Mouse (Mus musculus) embryonic stem cell, embryonic (primary cell): ENCODE measurements around the gene Krt27.

ENCODE experiments used
- CTCF ChIA-PET, 4 experiments: fragments of 300-600 bp in 2 of 4; fragments of 350-600 bp in 2 of 4; sonication (Branson Sonifier 250); formaldehyde crosslinking; loops; one replicate each; lab custom pipeline; 2022; ENCODE audit warnings: inconsistent platforms in 2 of 4; lab: Charles Lee
- POLR2A ChIA-PET, 4 experiments: fragments of 300-600 bp in 2 of 4; fragments of 350-600 bp in 2 of 4; sonication (Branson Sonifier 250); formaldehyde crosslinking; loops; one replicate each; lab custom pipeline; 2022; ENCODE audit warnings: antibody characterized with exemption in 4 of 4, inconsistent platforms in 1 of 4; lab: Charles Lee

Krt27 gene

DNA sequence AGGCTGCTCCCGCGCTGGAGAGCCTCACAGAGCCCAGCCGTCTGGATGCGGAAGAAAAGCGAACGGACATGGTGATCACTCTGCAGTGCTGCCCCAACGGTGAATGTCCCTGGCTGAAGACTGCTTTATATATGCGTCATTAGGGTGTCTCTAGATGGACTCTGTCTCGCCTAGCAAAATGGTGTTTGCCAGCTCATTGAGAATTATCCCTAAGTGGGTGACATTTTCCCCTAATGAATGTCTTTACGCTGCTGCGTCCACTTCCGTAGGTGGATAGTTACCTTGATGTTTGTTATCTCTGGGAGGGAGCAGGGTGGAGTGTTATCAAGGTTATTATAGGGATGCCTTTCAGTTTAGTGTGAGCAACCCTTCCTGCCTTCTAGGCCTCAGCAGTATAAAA lies at the start of gene Krt27:
Gene Krt27, minus strand, starts transcription at position 101 of the 400 bp plus-strand sequence.
- ChIA-PET CTCF (no interaction called here), POLR2A (interaction anchor here in 1 of 4 experiments (0.6 to 0.9 kb wide), 2 partner anchors 9 to 144 kb away, joined by 3 read pairs; no protein-coding TSS in a partner anchor)

DNA sequence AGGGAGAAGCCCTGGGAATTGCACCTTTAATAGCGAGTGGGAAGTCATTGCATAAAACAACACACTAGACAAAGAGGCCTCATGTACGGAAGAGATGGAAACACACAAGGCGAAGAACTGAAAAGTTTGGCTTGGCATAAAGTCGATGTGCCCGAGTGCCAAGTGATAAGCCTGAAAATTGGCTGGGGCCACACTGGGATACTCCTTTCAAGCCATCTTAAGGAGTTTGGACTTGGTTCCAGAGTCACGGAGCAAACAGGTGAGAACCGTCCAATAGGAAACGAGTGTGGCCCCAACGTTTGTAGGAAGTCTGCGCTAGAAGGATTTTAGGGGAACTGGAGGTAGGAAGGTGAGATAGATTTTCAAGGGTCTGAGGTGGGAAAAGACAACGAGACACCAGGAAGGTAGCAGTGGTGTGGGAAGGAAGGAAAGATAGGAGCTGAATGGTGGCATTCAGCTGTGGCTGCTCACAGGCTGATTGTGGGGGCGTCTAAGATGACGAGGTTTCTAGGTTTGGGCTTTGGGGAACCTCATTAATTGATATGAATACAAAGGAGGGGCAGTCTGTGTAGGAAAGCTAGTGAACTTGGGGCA lies 49.1 kb upstream of the Krt27 start:
- ChIA-PET POLR2A (no interaction called here), CTCF (no interaction called here)

DNA sequence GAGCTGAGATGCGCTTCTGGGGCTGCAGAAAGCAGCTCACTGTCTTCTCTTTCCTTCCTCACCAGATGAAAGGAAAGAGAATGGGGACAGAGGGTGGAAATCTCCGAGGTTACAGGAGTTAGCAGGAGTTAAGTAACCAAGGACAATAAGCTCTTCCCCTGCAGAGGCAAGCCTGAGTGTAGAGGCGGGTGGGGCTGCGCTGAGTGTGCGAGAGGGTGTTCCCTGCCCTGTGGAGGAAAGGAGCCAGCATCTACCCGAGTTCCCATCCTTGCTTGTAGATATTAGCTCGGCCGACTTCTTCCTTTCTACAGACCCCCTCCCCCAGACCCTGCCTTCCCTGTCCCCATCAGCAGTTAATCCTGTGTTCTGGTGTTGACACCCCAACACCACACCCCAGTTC lies 47.9 kb upstream of the Krt27 start:
- CTCF ChIA-PET = interaction anchor here in 2 of 4 experiments (0.8 to 1.2 kb wide), 2 partner anchors 30 kb away, joined by 3 to 5 read pairs; no protein-coding TSS in a partner anchor
- POLR2A ChIA-PET = interaction anchor here in 2 of 4 experiments (0.5 to 0.8 kb wide), 2 partner anchors 9 to 12 kb away, joined by 3 read pairs; partner anchors contain the start of gene Krt10 (in 1 of the 2)

- CTCF ChIA-PET = interaction anchor here in 2 of 4 experiments (0.8 to 1.2 kb wide), 2 partner anchors 29 kb away, joined by 3 to 5 read pairs; no protein-coding TSS in a partner anchor
- POLR2A ChIA-PET = no interaction called here
These were observed 47.2 kb upstream of the Krt27 start for GRCm38 (mm10) chr11:99398084-99398483.

- POLR2A ChIA-PET = interaction anchor here in 1 of 4 experiments (0.9 kb wide), 1 partner anchor 11 kb away, joined by 4 read pairs; no protein-coding TSS in a partner anchor
- CTCF ChIA-PET = no interaction called here
These were observed 45.8 kb upstream of the Krt27 start for GRCm38 (mm10) chr11:99396661-99397060.

DNA sequence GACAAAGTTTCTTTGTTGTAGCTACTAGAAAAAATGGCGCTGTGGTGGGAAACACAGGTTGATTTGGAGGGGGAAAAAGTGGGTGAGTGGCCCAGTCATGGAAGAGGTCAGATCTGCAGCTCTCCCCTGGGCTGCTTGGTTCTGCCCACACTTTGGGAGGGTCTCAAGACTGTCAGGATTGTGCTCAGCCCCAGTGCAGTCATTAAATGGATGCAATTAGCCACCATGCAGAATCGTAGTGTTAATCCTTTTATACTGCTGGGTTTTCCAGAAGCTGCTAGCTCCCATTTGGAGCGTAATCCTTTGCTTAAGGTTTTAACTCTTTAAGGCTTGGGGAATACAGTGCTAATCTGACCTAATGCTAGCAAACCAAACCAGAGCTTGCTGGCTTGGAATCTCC lies 45.1 kb upstream of the Krt27 start:
- CTCF ChIA-PET = interaction anchor here in 2 of 4 experiments (1.0 to 1.1 kb wide), 2 partner anchors 21 to 26 kb away, joined by 3 to 5 read pairs; no protein-coding TSS in a partner anchor
- POLR2A ChIA-PET = interaction anchor here in 1 of 4 experiments (0.8 to 0.9 kb wide), 2 partner anchors 9 to 10 kb away, joined by 4 to 6 read pairs; no protein-coding TSS in a partner anchor

DNA sequence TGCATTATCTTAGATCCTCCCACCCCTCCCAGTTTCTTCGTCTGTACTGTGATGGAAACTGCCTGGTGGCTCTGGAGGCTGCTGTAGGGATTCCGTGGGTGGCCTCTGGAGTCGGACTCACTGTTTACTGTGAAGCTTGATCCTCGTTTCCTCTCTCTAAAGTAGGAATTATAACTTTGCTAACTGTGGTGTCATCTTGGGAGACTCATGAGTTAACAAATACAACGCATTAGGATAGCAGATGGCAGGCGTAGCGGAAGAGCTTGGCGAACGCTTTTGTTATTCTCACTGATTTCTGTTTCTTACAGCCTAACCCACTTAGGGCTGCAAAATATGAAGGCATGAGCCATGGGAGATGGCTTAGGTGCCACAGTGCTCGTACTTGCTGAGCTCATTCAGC lies 41.6 kb upstream of the Krt27 start:
- ChIA-PET POLR2A (interaction anchor here in 1 of 4 experiments (0.6 kb wide), 1 partner anchor 11 kb away, joined by 3 read pairs; no protein-coding TSS in a partner anchor), CTCF (interaction anchor here in 1 of 4 experiments (0.5 kb wide), 1 partner anchor 327 kb away, joined by 3 read pairs; no protein-coding TSS in a partner anchor)

DNA sequence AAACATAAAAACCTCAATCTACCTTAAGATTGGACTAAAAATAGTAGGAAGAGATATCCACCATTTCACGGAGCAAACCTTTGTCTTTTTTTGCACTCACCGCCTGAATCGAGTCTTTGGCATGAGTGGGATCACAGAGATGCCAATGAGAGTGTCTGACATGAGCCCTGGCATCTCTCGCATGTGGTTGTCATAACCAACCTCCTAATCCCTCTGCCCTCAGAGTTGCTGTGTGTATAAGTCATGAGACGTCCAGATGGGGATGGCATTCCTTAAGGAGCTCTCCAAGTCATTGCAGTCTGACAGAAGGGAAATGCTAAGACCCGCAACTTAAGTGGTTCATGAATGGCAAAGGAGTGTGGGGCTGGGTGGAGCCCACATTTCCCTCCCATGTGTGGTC lies 40.5 kb upstream of the Krt27 start:
- CTCF ChIA-PET = no interaction called here
- POLR2A ChIA-PET = no interaction called here

GRCm38 (mm10) chr11:99390866-99391265 lies 40.0 kb upstream of the Krt27 start:
- ChIA-PET POLR2A (no interaction called here), CTCF (no interaction called here)

DNA sequence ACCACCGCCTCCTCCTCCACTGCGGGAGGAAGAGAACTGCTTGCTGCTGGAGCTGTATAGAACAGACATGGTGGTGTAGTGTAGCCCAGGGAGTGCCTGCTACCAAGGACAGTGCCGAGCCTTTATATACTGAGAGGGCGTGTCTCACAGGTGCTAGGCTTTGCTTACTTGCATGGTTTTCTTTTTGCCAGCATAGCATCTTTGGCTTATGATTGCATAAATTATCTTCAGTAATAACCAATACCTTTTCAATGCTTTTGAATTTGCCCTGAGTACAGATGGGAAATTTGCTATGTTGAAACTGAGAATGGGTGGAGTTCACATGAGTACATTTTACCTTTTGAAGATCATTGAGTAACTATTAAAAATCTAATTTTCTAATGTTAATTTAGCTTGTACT lies 38.4 kb upstream of the Krt27 start, which contains the start of gene Krt10:
Gene Krt10, minus strand, starts transcription at position 101 of the 400 bp plus-strand sequence.
- ChIA-PET POLR2A (interaction anchor here in 2 of 4 experiments (0.6 to 1.1 kb wide), 2 partner anchors 10 to 738 kb away, joined by 3 read pairs; no protein-coding TSS in a partner anchor), CTCF (interaction anchor here in 1 of 4 experiments (0.6 to 1.2 kb wide), 2 partner anchors 25 to 43 kb away, joined by 3 read pairs; no protein-coding TSS in a partner anchor)

DNA sequence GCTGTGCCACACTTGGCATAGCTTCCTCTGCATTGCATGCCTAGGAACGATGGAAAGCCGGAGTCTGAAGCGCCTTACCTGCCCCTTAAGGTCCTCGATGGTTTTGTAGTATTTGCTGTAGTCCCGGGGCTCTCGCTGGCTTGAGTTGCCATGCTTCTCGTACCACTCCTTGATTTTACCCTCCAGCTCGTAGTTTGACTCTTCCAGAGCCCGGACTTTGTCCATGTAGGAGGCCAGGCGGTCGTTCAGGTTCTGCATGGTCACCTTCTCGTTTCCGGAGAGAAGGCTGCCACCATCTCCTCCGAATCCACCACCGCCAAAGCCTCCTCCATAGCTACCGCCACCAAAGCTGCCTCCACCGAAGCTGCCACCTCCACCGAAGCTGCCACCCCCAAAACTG lies 37.8 kb upstream of the Krt27 start:
- ChIA-PET CTCF (interaction anchor here in 1 of 4 experiments (0.6 to 1.2 kb wide), 2 partner anchors 24 to 43 kb away, joined by 3 read pairs; no protein-coding TSS in a partner anchor), POLR2A (interaction anchor here in 1 of 4 experiments (0.6 kb wide), 1 partner anchor 1992 kb away, joined by 4 read pairs; no protein-coding TSS in a partner anchor)

DNA sequence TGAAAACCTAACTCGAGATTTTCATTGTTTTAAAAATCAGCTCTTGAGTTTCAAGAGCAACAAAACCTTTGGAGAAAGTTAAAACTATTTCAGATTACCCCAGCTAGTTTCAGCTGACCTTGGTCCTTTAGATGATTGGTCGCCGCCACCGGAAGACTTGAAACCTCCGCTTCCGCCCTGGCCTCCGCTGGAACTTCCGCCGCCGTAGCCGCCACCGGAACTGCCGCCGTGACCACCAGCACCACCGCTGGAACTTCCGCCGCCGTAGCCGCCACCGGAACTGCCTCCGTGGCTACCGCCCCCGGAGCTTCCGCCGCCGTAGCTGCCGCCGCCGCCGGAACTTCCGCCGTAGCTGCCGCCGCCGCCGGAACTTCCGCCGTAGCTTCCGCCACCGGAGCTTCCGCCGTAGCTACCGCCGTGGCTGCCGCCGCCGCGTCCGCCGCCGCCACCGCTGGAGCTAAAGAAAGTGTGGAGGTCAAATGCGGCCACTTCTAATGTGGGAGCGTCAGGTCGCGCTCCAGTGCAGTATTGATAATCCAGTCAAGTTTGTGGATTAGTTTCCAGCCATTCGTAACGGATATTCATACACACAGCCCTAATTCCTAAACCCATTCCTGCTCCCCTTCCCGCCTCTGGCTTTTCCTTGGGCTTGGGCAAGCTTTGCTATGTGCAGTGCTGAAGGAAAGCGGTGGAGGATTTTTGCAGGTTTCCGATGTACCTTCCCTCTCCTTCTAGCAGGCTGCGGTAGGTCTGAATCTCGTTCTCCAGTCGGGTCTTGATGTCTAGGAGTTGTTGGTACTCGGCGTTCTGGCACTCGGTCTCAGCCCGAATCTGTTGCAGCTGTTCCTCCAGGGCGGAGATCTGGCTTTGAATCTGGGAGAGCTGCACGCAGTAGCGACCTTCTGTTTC lies 35.2 kb upstream of the Krt27 start:
- POLR2A ChIA-PET = interaction anchor here (0.5 to 1.8 kb wide), 14 partner anchors 9 to 934 kb away, joined by 3 to 13 read pairs (median 3); partner anchors contain the start of genes Eif1 (in 2 of the 4) and Krtap17-1 (in 1 of the 4)
- CTCF ChIA-PET = interaction anchor here (0.6 to 1.9 kb wide), 7 partner anchors 17 to 912 kb away, joined by 3 to 7 read pairs (median 3); no protein-coding TSS in a partner anchor

GRCm38 (mm10) chr11:99379568-99379967 lies 28.7 kb upstream of the Krt27 start:
- CTCF ChIA-PET = interaction anchor here in 1 of 4 experiments (0.7 to 1.3 kb wide), 5 partner anchors 9 to 903 kb away, joined by 3 to 5 read pairs (median 3); no protein-coding TSS in a partner anchor
- POLR2A ChIA-PET = no interaction called here

DNA sequence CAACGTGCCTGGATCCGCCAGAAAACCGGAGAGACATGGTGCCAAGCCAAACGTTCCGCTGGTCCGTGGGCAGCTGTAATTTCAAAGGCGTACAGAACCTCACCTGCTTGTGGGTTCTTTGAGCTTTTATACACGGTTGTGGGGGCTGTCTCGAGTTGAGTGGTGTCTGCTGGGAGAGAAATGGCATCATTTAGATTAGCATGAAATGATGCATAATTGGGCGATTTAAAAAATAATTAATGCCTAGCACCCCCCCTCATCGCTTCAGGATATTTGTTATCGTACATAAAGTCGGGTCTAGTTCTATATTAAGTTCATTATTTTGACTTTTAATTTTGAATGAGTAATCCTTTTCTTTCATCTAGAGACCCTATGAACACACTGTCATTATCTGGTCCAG lies 23.9 kb upstream of the Krt27 start, which contains the start of gene Krt28:
Gene Krt28, minus strand, starts transcription at position 101 of the 400 bp plus-strand sequence.
- ChIA-PET CTCF (interaction anchor here in 2 of 4 experiments (1.1 kb wide), 2 partner anchors 10 to 11 kb away, joined by 5 to 6 read pairs; no protein-coding TSS in a partner anchor), POLR2A (no interaction called here)

GRCm38 (mm10) chr11:99369853-99370451 lies 19.0 kb upstream of the Krt27 start:
- ChIA-PET POLR2A (interaction anchor here in 1 of 4 experiments (0.6 to 0.7 kb wide), 2 partner anchors 16 to 998 kb away, joined by 3 read pairs; no protein-coding TSS in a partner anchor), CTCF (interaction anchor here (0.5 to 1.7 kb wide), 19 partner anchors 10 to 920 kb away, joined by 3 to 9 read pairs (median 3); partner anchors contain the start of genes Krt17 (in 1 of the 4) and Krt24 (in 1 of the 4))

GRCm38 (mm10) chr11:99369229-99369628 lies 18.3 kb upstream of the Krt27 start:
- ChIA-PET CTCF (interaction anchor here (0.5 to 1.7 kb wide), 22 partner anchors 11 to 921 kb away, joined by 3 to 9 read pairs (median 3); partner anchors contain the start of genes Krt17 (in 1 of the 4) and Krt24 (in 1 of the 4)), POLR2A (interaction anchor here in 1 of 4 experiments (0.6 to 0.7 kb wide), 2 partner anchors 17 to 999 kb away, joined by 3 read pairs; no protein-coding TSS in a partner anchor)

DNA sequence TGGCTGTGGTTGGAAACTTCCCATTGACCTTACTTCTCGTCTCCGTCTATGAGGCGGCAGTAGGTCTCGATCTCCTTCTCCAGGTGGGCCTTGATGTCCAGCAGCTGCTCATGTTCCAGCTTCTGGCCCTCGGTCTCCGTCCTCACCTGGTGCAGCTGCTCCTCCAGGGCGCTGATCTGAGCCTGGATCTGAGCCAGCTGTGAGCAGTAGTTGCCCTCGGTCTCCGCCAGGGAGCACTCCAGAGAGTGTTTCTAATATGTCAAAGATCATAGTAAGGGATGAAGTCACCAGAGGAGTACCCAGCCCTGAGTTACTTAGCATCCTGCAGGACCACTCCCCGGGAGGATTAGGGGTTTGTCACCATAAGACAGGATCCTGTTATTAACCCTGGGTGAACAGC lies 15.9 kb upstream of the Krt27 start:
- ChIA-PET CTCF (interaction anchor here in 1 of 4 experiments (0.5 to 0.7 kb wide), 3 partner anchors 20 to 769 kb away, joined by 3 to 5 read pairs (median 3); partner anchors contain the start of gene Krt15), POLR2A (no interaction called here)
